Mouse (Mus musculus): ENCODE data around the gene Gm30191. TPM values are rescaled to one million over a fixed set of nuclear protein-coding genes. Genes with fewer than 3 reads are reported as not detected.

Gm30191 gene
- total RNA-seq, 2 experiments from 2014 or later = not detected

Other genes with a start within 250 kb of the Gm30191 start
- 10 to 100 TPM; 11.3 to 13.0 TPM for gene Dhdds, start 246.0 kb upstream of the Gm30191 start, total RNA-seq (2021)
- 1 to 10 TPM; 1.9 to 3.0 TPM for gene Lin28a, start 228.1 kb upstream of the Gm30191 start, total RNA-seq (2021)
- gene Zfp683, start 193.1 kb upstream of the Gm30191 start, total RNA-seq (2021) = not detected
- gene Crybg2, start 186.1 kb upstream of the Gm30191 start, total RNA-seq (2021) = not detected
- gene Cd52, start 151.9 kb upstream of the Gm30191 start, total RNA-seq (2021) = 1 to 10 TPM in 1 of 2 experiments, under 1 TPM in 1; 0.51 to 1.7 TPM
- gene Ubxn11, start 144.4 kb upstream of the Gm30191 start, total RNA-seq (2021) = 1 to 10 TPM in 1 of 2 experiments, under 1 TPM in 1; 0.70 to 1.2 TPM
- 10 to 100 TPM; 30.4 to 37.5 TPM for gene Sh3bgrl3, start 118.1 kb upstream of the Gm30191 start, total RNA-seq (2021)
- 10 to 100 TPM; 31.9 to 49.8 TPM for gene Cep85, start 59.8 kb upstream of the Gm30191 start, total RNA-seq (2021)
- gene Gm7534, start 43.9 kb upstream of the Gm30191 start, total RNA-seq (2021) = not detected
- gene Catsper4, start 19.6 kb upstream of the Gm30191 start, total RNA-seq (2021) = under 1 TPM; 0.16 to 0.23 TPM
- gene Cnksr1, start 8.5 kb upstream of the Gm30191 start, total RNA-seq (2021) = 1 to 10 TPM; 7.5 to 8.9 TPM
- not detected for gene E130218I03Rik, start 3.3 kb upstream of the Gm30191 start, total RNA-seq (2021)
- 1 to 10 TPM; 4.1 to 4.7 TPM for gene Zfp593, start 1.3 kb upstream of the Gm30191 start, total RNA-seq (2021)
- gene Grrp1, start 7.2 kb downstream of the Gm30191 start, total RNA-seq (2021) = 1 to 10 TPM; 5.9 to 6.0 TPM
- 1 to 10 TPM; 4.8 to 5.3 TPM for gene Pdik1l, start 41.0 kb downstream of the Gm30191 start, total RNA-seq (2021)
- gene Trim63, start 68.2 kb downstream of the Gm30191 start, total RNA-seq (2021) = 100 to 1,000 TPM; 103 to 224 TPM
- gene Slc30a2, start 96.2 kb downstream of the Gm30191 start, total RNA-seq (2021) = 1 to 10 TPM in 1 of 2 experiments, under 1 TPM in 1; 0.47 to 6.3 TPM
- 10 to 100 TPM; 36.3 to 37.2 TPM for gene Extl1, start 136.9 kb downstream of the Gm30191 start, total RNA-seq (2021)
- gene Pafah2, start 149.4 kb downstream of the Gm30191 start, total RNA-seq (2021) = 1 to 10 TPM; 3.2 to 3.4 TPM
- gene Stmn1, start 221.4 kb downstream of the Gm30191 start, total RNA-seq (2021) = 10 to 100 TPM; 29.4 to 37.7 TPM
- 1 to 10 TPM; 3.9 to 5.4 TPM for gene Paqr7, start 249.8 kb downstream of the Gm30191 start, total RNA-seq (2021)

Data from gastrocnemius, postnatal 14 days (tissue).